Mouse (Mus musculus) kidney, adult 2 months (tissue): ENCODE measurements around the gene Rbbp4. TPM values are rescaled to one million over a fixed set of nuclear protein-coding genes. Genes with fewer than 3 reads are reported as not detected.

ENCODE experiments used
- DNase-seq: peaks from one replicate; pipeline ENCODE4 v3.0.0; 2021
- H3K27ac ChIP-seq: fragments of 200-500 bp; 2 replicates; pipeline ENCODE4 v1.5.1; 2012; ENCODE audit warnings: low read depth, low read length, control low read depth, inconsistent platforms; ENCODE audit not compliant: insufficient read depth
- H3K27me3 ChIP-seq: fragments of 200-500 bp; replicated peaks from 2 replicates; pipeline ENCODE4 v1.6.1; 2012; ENCODE audit warnings: mild to moderate bottlenecking, moderate library complexity, low read length, inconsistent platforms; ENCODE audit not compliant: control insufficient read depth, insufficient read depth
- H3K36me3 ChIP-seq: fragments of 200-500 bp; 2 replicates; pipeline ENCODE4 v1.6.1; 2012; ENCODE audit warnings: mild to moderate bottlenecking, moderate library complexity, low read length, inconsistent platforms; ENCODE audit not compliant: control insufficient read depth, insufficient read depth
- H3K4me1 ChIP-seq: fragments of 200-500 bp; 2 replicates; pipeline ENCODE4 v1.6.1; 2011; ENCODE audit warnings: low read length; ENCODE audit not compliant: control insufficient read depth, insufficient read depth
- H3K4me3 ChIP-seq: fragments of 200-500 bp; 2 replicates; pipeline ENCODE4 v1.5.1; 2011; ENCODE audit warnings: mild to moderate bottlenecking, low read depth, low read length, control low read depth; ENCODE audit not compliant: insufficient read depth
- CTCF ChIP-seq: fragments of 200-500 bp; conservative IDR thresholded peaks from 2 replicates; pipeline ENCODE4 v1.5.1; 2011; ENCODE audit warnings: low read depth, mild to moderate bottlenecking, control low read depth, low read length, moderate library complexity, mixed read lengths; ENCODE audit not compliant: insufficient read depth, insufficient read length
- POLR2A ChIP-seq: fragments of 200-500 bp; IDR thresholded peaks from one replicate; pipeline ENCODE4 v1.6.1; 2011; ENCODE audit warnings: low read depth, low read length, control low read depth
- WGBS: fragments of 180-500 bp; shearing (Covaris S2); methylation state at CpG from one replicate; pipeline ENCODE4 v1.1.7; 2018; 5-methylcytosine and 5-hydroxymethylcytosine counted together
- polyA plus RNA-seq: library from polyadenylated mRNA; depleted of rRNA; stranded (reverse); fragments of >200 nt; gene quantifications from 2 replicates; pipeline ENCODE4 v1.2.3, GENCODE M21; 2012

The Rbbp4 gene
- polyA plus RNA-seq, 1 experiment = 36.7 TPM

GRCm38 (mm10) chr4:129339743-129340142 lies 4.6 kb upstream of the Rbbp4 start:
- Histone ChIP-seq H3K27ac (no peak overlapping the region), H3K27me3 (no peaks in the 10 kb centered on the region), H3K4me1 (no peaks in the 10 kb centered on the region), H3K4me3 (no peak overlapping the region), H3K36me3 (peaks cover 4% of the 10 kb centered on the region)
- 97% methylated on average over 3 of the region's 3 CpGs for WGBS
- TF ChIP-seq POLR2A (no peak), CTCF (no peak)
- DNase-seq = no peak

- no peak for DNase-seq
- TF ChIP-seq CTCF (no peak), POLR2A (no peak)
- WGBS = 30% methylated on average over 14 of the region's 14 CpGs
- H3K4me1 ChIP-seq = peaks cover 12% of the 10 kb centered on the region; the same call in 1 of the 2 replicates
- H3K4me3 ChIP-seq = peak overlapping the region; percentile 72
- H3K27me3 ChIP-seq = no peaks in the 10 kb centered on the region
- H3K36me3 ChIP-seq = no peaks in the 10 kb centered on the region; the same call in 1 of the 2 replicates
- H3K27ac ChIP-seq = peak overlapping the region; percentile 99; the same call in 1 of the 2 replicates
Measured at GRCm38 (mm10) chr4:129336291-129336690, 1.1 kb upstream of the Rbbp4 start.

- TF ChIP-seq POLR2A (no peak), CTCF (no peak)
- no peak for DNase-seq
- Histone ChIP-seq H3K4me1 (peaks cover 13% of the 10 kb centered on the region; the same call in 1 of the 2 replicates), H3K27ac (peak overlapping the region; percentile 72), H3K4me3 (peak overlapping the region; percentile 93), H3K27me3 (no peaks in the 10 kb centered on the region), H3K36me3 (no peaks in the 10 kb centered on the region; the same call in 1 of the 2 replicates)
- WGBS = under 1% methylated on average over 62 of the region's 62 CpGs
Measured at GRCm38 (mm10) chr4:129334677-129335215, 424 bp downstream of the Rbbp4 start.

- Histone ChIP-seq H3K27ac (no peak overlapping the region), H3K4me3 (no peak overlapping the region), H3K4me1 (peaks cover 13% of the 10 kb centered on the region; the same call in 1 of the 2 replicates), H3K27me3 (no peaks in the 10 kb centered on the region), H3K36me3 (peaks cover 4% of the 10 kb centered on the region)
- WGBS = 12% methylated on average over 1 of the region's 1 CpGs
- no peak for TF ChIP-seq POLR2A
- TF ChIP-seq CTCF = no peak
- no peak for DNase-seq
Measured at GRCm38 (mm10) chr4:129332846-129333245, 2.3 kb downstream of the Rbbp4 start.

- Histone ChIP-seq H3K4me1 (peaks cover 16% of the 10 kb centered on the region), H3K27me3 (no peaks in the 10 kb centered on the region), H3K27ac (peak overlapping the region; percentile 79), H3K36me3 (peaks cover 9% of the 10 kb centered on the region), H3K4me3 (no peak overlapping the region)
- 14% methylated on average over 1 of the region's 1 CpGs for WGBS
- TF ChIP-seq CTCF = no peak
- no peak for TF ChIP-seq POLR2A
- DNase-seq = peak; percentile 84
Measured at GRCm38 (mm10) chr4:129326191-129326590, 9.0 kb downstream of the Rbbp4 start.

- Histone ChIP-seq H3K4me1 (peaks cover 15% of the 10 kb centered on the region), H3K27ac (no peak overlapping the region), H3K4me3 (no peak overlapping the region), H3K36me3 (peaks cover 9% of the 10 kb centered on the region), H3K27me3 (no peaks in the 10 kb centered on the region)
- DNase-seq = no peak
- WGBS = 45% methylated on average over 1 of the region's 1 CpGs
- TF ChIP-seq CTCF (no peak), POLR2A (no peak)
Measured at GRCm38 (mm10) chr4:129324756-129325155, 10.4 kb downstream of the Rbbp4 start.

- no peak for DNase-seq
- Histone ChIP-seq H3K27ac (no peak overlapping the region), H3K4me1 (peaks cover 15% of the 10 kb centered on the region), H3K27me3 (no peaks in the 10 kb centered on the region), H3K36me3 (peaks cover 13% of the 10 kb centered on the region), H3K4me3 (no peak overlapping the region)
- WGBS = 84% methylated on average over 1 of the region's 1 CpGs
- TF ChIP-seq CTCF (no peak), POLR2A (no peak)
Measured at GRCm38 (mm10) chr4:129323491-129323890, 11.7 kb downstream of the Rbbp4 start.

GRCm38 (mm10) chr4:129322042-129322441 lies 13.1 kb downstream of the Rbbp4 start:
- 88% methylated on average over 5 of the region's 5 CpGs for WGBS
- peaks cover 13% of the 10 kb centered on the region for H3K36me3 ChIP-seq
- DNase-seq = no peak
- no peaks in the 10 kb centered on the region for H3K27me3 ChIP-seq
- peaks cover 15% of the 10 kb centered on the region for H3K4me1 ChIP-seq
- TF ChIP-seq POLR2A (no peak), CTCF (no peak)
- H3K27ac ChIP-seq = no peak overlapping the region
- H3K4me3 ChIP-seq = no peak overlapping the region
